Mouse (Mus musculus): ENCODE results near the gene Klhl35. TPM values are rescaled to one million over a fixed set of nuclear protein-coding genes. Genes with fewer than 3 reads are reported as not detected.

Klhl35 gene
- polyA plus RNA-seq, 1 experiment, result not detected

GRCm38 (mm10) chr7:99459888-99460652 is 5.7 kb upstream of the Klhl35 start:
- TF ChIP-seq SRF (IDR thresholded peaks at IDR 0.05; ENCODE audit: control insufficient read depth, insufficient read length, low read depth) (no peak), MYOD1 (IDR thresholded peaks at IDR 0.05; ENCODE audit: control insufficient read depth in 1 of 3, insufficient read length in 2 of 3, low read depth in 2 of 3) (no peak), POLR2A (IDR thresholded peaks at IDR 0.05; ENCODE audit: insufficient read length, low read depth) (no peak), E2F4 (IDR thresholded peaks at IDR 0.05; ENCODE audit: insufficient read depth) (no peak), USF1 (IDR thresholded peaks at IDR 0.05; ENCODE audit: low read depth) (no peak), MYOG (IDR thresholded peaks at IDR 0.05; ENCODE audit: control insufficient read depth in 1 of 3, insufficient read depth in 1 of 3, insufficient read length in 2 of 3, low read depth in 2 of 3) (no peak), REST (IDR thresholded peaks at IDR 0.05; ENCODE audit: insufficient read depth, insufficient read length) (no peak), TCF12 (IDR thresholded peaks at IDR 0.05; ENCODE audit: insufficient read depth, poor library complexity, severe bottlenecking) (no peak), POLR2AphosphoS2 (IDR thresholded peaks at IDR 0.05; ENCODE audit: insufficient read length, low read depth) (no peak), TCF3 (IDR thresholded peaks at IDR 0.05; ENCODE audit: insufficient read length, low read depth) (no peak), CEBPB (IDR thresholded peaks at IDR 0.05; ENCODE audit: insufficient read depth, poor library complexity, severe bottlenecking) (no peak), MAX (IDR thresholded peaks at IDR 0.05; ENCODE audit: low read depth) (no peak)
- no peaks in the 10 kb centered on the region for H3K36me3 ChIP-seq (ENCODE audit: control insufficient read depth, insufficient read depth)

DNA sequence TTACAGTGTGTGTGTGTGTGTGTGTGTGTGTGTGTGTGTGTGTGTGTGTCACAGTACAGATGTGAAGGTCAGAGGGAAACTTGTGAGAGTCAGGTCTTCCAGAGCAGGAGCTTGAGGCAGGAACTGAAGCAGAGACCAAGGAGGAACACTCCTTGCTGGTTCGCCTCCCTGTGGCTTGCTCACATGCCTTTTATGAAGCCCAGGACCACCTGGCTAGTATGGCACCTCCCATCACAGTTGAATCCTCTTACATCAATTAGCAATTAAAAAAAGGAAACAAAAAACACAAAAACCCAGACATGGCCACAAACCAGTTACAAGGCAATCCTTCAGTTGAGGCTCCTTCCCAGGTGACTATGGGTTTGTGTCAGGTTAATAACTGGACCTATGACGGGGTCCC is 2.7 kb upstream of the Klhl35 start:
- TF ChIP-seq REST (IDR thresholded peaks at IDR 0.05; ENCODE audit: insufficient read depth, insufficient read length) (no peak), MYOG (IDR thresholded peaks at IDR 0.05; ENCODE audit: control insufficient read depth in 1 of 3, insufficient read depth in 1 of 3, insufficient read length in 2 of 3, low read depth in 2 of 3) (no peak), USF1 (IDR thresholded peaks at IDR 0.05; ENCODE audit: low read depth) (no peak), TCF12 (IDR thresholded peaks at IDR 0.05; ENCODE audit: insufficient read depth, poor library complexity, severe bottlenecking) (no peak), MYOD1 (IDR thresholded peaks at IDR 0.05; ENCODE audit: control insufficient read depth in 1 of 3, insufficient read length in 2 of 3, low read depth in 2 of 3) (no peak), POLR2AphosphoS2 (IDR thresholded peaks at IDR 0.05; ENCODE audit: insufficient read length, low read depth) (no peak), SRF (IDR thresholded peaks at IDR 0.05; ENCODE audit: control insufficient read depth, insufficient read length, low read depth) (no peak), E2F4 (IDR thresholded peaks at IDR 0.05; ENCODE audit: insufficient read depth) (no peak), MAX (IDR thresholded peaks at IDR 0.05; ENCODE audit: low read depth) (no peak), POLR2A (IDR thresholded peaks at IDR 0.05; ENCODE audit: insufficient read length, low read depth) (no peak), CEBPB (IDR thresholded peaks at IDR 0.05; ENCODE audit: insufficient read depth, poor library complexity, severe bottlenecking) (no peak), TCF3 (IDR thresholded peaks at IDR 0.05; ENCODE audit: insufficient read length, low read depth) (no peak)
- Histone ChIP-seq H3K4me3 (no peak overlapping the region), H3K79me2 (ENCODE audit: control insufficient read depth, insufficient read depth) (no peaks in the 10 kb centered on the region), H3K4me2 (ENCODE audit: low read depth) (no peak overlapping the region), H3K36me3 (ENCODE audit: control insufficient read depth, insufficient read depth) (no peaks in the 10 kb centered on the region), H3ac (ENCODE audit: control insufficient read depth, insufficient read length) (no peak overlapping the region), H3K27me3 (ENCODE audit: control insufficient read depth, insufficient read depth, insufficient read length) (peaks cover 9% of the 10 kb centered on the region)

More at GRCm38 (mm10) chr7:99459888-99460652, 5.7 kb upstream of the Klhl35 start:
- Histone ChIP-seq H3K4me2 (ENCODE audit: low read depth) (no peak overlapping the region), H3K27me3 (ENCODE audit: control insufficient read depth, insufficient read depth, insufficient read length) (peaks cover 3% of the 10 kb centered on the region), H3K79me2 (ENCODE audit: control insufficient read depth, insufficient read depth) (no peaks in the 10 kb centered on the region), H3ac (ENCODE audit: control insufficient read depth, insufficient read length) (no peak overlapping the region), H3K4me3 (no peak overlapping the region)

DNA sequence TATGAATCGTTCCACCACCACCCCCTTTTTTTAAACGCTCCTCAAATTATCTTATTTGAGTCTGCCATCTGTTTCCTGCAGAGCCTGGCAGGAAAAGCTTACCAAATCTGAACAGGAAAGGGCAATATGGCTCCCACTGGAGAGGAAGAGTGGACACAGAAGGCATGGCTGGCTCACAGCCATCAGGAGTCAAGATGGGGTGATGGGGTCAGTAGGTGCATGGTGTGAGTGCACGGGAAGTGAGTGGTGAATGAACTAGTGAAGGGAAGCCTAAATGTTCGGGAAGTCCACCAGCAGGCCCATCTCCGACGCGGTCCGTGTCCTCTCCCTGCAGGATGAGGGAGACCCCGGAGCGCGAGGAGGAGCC is 2.1 kb downstream of the Klhl35 start:
- H3K27me3 ChIP-seq (ENCODE audit: control insufficient read depth, insufficient read depth, insufficient read length), result peaks cover 9% of the 10 kb centered on the region
- no peak overlapping the region for H3K4me2 ChIP-seq (ENCODE audit: low read depth)
- H3ac ChIP-seq (ENCODE audit: control insufficient read depth, insufficient read length), result no peak overlapping the region
- TF ChIP-seq REST (IDR thresholded peaks at IDR 0.05; ENCODE audit: insufficient read depth, insufficient read length) (no peak), SRF (IDR thresholded peaks at IDR 0.05; ENCODE audit: control insufficient read depth, insufficient read length, low read depth) (no peak), MYOD1 (IDR thresholded peaks at IDR 0.05; ENCODE audit: control insufficient read depth in 1 of 3, insufficient read length in 2 of 3, low read depth in 2 of 3) (no peak), USF1 (IDR thresholded peaks at IDR 0.05; ENCODE audit: low read depth) (no peak), TCF3 (IDR thresholded peaks at IDR 0.05; ENCODE audit: insufficient read length, low read depth) (no peak), E2F4 (IDR thresholded peaks at IDR 0.05; ENCODE audit: insufficient read depth) (no peak), MAX (IDR thresholded peaks at IDR 0.05; ENCODE audit: low read depth) (no peak), CEBPB (IDR thresholded peaks at IDR 0.05; ENCODE audit: insufficient read depth, poor library complexity, severe bottlenecking) (no peak), TCF12 (IDR thresholded peaks at IDR 0.05; ENCODE audit: insufficient read depth, poor library complexity, severe bottlenecking) (no peak), MYOG (IDR thresholded peaks at IDR 0.05; ENCODE audit: control insufficient read depth in 1 of 3, insufficient read depth in 1 of 3, insufficient read length in 2 of 3, low read depth in 2 of 3) (no peak), POLR2AphosphoS2 (IDR thresholded peaks at IDR 0.05; ENCODE audit: insufficient read length, low read depth) (no peak), POLR2A (IDR thresholded peaks at IDR 0.05; ENCODE audit: insufficient read length, low read depth) (no peak)
- no peaks in the 10 kb centered on the region for H3K79me2 ChIP-seq (ENCODE audit: control insufficient read depth, insufficient read depth)
- no peaks in the 10 kb centered on the region for H3K36me3 ChIP-seq (ENCODE audit: control insufficient read depth, insufficient read depth)
- no peak overlapping the region for H3K4me3 ChIP-seq

DNA sequence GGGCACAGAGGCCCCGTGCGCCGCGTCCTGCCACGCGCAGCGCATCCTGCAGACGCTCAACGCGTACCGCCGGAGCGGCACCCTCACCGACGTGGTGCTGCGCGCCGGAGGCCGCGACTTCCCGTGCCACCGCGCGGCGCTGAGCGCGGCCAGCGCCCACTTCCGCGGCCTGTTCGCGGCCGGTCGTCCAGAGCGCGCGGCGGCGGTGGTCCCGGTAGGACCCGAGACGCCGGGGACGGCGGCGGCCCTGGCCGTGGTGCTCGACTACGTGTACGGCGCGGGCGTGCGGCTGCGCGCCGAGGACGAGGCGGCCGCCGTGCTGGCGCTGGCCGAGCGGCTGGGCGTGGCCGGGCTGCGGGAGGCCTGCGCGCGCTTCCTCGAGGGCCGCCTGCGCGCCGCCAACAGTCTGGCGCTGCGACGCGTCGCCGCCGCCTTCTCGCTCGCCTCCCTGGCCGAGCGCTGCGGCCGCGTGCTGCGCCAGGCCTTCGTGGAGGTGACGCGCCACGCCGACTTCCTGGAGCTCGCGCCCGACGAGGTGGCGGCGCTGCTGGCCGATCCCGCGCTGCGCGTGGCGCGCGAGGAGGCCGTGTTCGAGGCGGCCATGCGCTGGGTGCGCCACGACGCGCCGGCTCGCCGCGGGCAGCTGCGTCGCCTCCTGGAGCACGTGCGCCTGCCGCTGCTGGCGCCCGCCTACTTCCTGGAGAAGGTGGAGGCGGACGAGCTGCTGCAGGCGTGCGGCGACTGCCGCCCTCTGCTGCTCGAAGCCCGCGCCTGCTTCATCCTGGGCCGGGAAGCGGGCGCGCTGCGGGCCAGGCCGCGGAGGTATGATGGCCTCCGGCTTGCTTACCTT is 2.7 kb downstream of the Klhl35 start:
- H3K79me2 ChIP-seq (ENCODE audit: control insufficient read depth, insufficient read depth), result no peaks in the 10 kb centered on the region
- TF ChIP-seq TCF3 (IDR thresholded peaks at IDR 0.05; ENCODE audit: insufficient read length, low read depth) (no peak), USF1 (IDR thresholded peaks at IDR 0.05; ENCODE audit: low read depth) (no peak), MYOG (IDR thresholded peaks at IDR 0.05; ENCODE audit: control insufficient read depth in 1 of 3, insufficient read depth in 1 of 3, insufficient read length in 2 of 3, low read depth in 2 of 3) (no peak), CEBPB (IDR thresholded peaks at IDR 0.05; ENCODE audit: insufficient read depth, poor library complexity, severe bottlenecking) (no peak), POLR2AphosphoS2 (IDR thresholded peaks at IDR 0.05; ENCODE audit: insufficient read length, low read depth) (no peak), SRF (IDR thresholded peaks at IDR 0.05; ENCODE audit: control insufficient read depth, insufficient read length, low read depth) (no peak), MAX (IDR thresholded peaks at IDR 0.05; ENCODE audit: low read depth) (no peak), MYOD1 (IDR thresholded peaks at IDR 0.05; ENCODE audit: control insufficient read depth in 1 of 3, insufficient read length in 2 of 3, low read depth in 2 of 3) (no peak), POLR2A (IDR thresholded peaks at IDR 0.05; ENCODE audit: insufficient read length, low read depth) (no peak), E2F4 (IDR thresholded peaks at IDR 0.05; ENCODE audit: insufficient read depth) (no peak), REST (IDR thresholded peaks at IDR 0.05; ENCODE audit: insufficient read depth, insufficient read length) (no peak), TCF12 (IDR thresholded peaks at IDR 0.05; ENCODE audit: insufficient read depth, poor library complexity, severe bottlenecking) (no peak)

More for the DNA sequence above, 2.7 kb downstream of the Klhl35 start:
- H3K27me3 ChIP-seq (ENCODE audit: control insufficient read depth, insufficient read depth, insufficient read length), result peaks cover 9% of the 10 kb centered on the region
- H3K4me2 ChIP-seq (ENCODE audit: low read depth), result no peak overlapping the region
- H3K4me3 ChIP-seq, result no peak overlapping the region
- no peak overlapping the region for H3ac ChIP-seq (ENCODE audit: control insufficient read depth, insufficient read length)
- H3K36me3 ChIP-seq (ENCODE audit: control insufficient read depth, insufficient read depth), result no peaks in the 10 kb centered on the region

All from myocyte (in vitro differentiated cells).